Mouse (Mus musculus) gastrocnemius, postnatal 25 days (tissue): ENCODE data around the gene Ceacam20. TPM values are rescaled to one million over a fixed set of nuclear protein-coding genes. Genes with fewer than 3 reads are reported as not detected.
"Not testable (repeated sequence)": the region's sequence is repeated elsewhere in the genome, so short reads cannot be mapped to it uniquely, and the experiment has no call there.

Experiments
- DNase-seq: peaks from one replicate; pipeline ENCODE4 v3.0.0; 2022
- long read RNA-seq, 2 experiments: library from polyadenylated mRNA; stranded (forward); transcript quantifications; one replicate each; pipeline ENCODE4 v2.0.0; 2021
- total RNA-seq, 2 experiments: library from RNA; stranded (reverse); gene quantifications; 1 replicate in 1 of 2; 2 replicates in 1 of 2; pipeline ENCODE4 v1.2.3; 2021

The Ceacam20 gene
- not detected for total RNA-seq
- long read RNA-seq, experiment 1 = 0 reads
- long read RNA-seq, experiment 2 = 0 reads

DNA sequence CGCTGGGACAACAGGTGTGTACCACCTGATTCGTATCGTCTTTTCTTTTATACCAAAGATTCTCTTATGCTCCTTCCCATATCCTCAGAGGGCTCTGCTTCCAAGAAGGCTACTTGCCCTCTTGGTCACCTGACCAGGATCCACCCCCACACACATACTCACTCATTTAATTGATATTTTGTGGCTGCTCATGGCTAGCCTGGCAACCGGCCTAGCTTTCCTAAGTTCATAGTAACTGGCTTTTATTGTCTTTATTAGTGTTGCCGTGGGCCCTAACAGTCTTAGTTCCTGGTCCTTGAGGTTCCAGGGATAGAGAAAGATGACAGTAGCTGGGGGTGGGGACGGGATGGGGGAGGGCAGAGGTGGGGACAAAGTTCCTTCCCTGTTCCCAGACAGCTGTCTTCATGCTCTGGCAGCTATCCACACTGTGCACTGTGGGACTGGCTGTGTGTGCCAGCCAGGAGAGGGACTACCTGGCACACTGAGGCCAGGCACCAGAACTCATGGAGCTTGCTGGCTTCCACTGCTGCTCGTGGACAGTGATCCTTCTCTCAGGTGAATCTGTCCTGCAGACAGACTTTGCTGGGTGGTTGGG is at the start of gene Ceacam20:
TSS of gene Ceacam20 (plus strand) at position 428 of the 595 bp plus-strand sequence.
- no peak for DNase-seq

- DNase-seq = no peak
Observed at GRCm38 (mm10) chr7:19920166-19920505, 45.1 kb upstream of the Ceacam20 start.

DNA sequence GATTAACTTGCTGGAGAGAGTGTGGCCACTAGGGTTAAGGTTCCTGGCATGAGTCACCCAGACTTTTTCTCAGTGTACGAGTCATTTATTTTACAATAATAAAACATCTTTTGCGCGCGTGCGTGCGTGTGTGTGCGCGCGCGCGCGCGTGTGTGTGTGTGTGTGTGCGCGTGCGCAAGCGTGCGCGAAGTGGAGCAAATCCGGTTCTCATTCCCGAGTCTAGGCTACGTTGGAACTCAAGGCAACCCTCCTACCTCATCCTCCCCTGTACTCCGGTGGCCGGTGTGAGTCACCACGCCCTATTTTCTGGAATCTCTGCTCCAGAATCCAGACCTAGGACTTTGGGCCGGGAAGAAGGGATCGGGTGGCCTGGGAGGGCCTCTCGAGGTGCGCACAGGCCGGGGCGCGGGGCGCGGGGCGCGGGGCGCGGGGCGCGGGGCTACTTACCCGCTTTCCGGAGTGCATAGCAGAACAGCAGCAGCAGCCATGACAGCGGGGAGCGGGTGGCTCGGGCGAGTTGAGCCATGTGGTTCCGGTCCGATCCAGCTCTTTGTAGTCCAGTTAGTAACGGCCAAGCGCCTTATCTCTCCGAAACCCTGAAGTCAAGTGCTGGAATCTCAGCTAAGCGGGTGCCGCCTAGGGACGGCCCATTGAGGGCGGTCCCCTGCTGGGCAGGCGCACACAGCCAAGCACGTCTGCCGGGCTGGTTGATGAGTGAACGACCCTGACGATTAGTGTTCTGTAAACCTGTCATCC is 44.5 kb upstream of the Ceacam20 start, which contains the start of gene Pvr:
TSS of gene Pvr (minus strand) at position 655 of the 756 bp plus-strand sequence.
- DNase-seq = peak; percentile 76

GRCm38 (mm10) chr7:19923354-19923753 is 41.9 kb upstream of the Ceacam20 start:
- DNase-seq = no peak

- DNase-seq = no peak
Observed at GRCm38 (mm10) chr7:19923797-19924196, 41.4 kb upstream of the Ceacam20 start.

GRCm38 (mm10) chr7:19925376-19925775 is 39.8 kb upstream of the Ceacam20 start:
- no peak for DNase-seq

GRCm38 (mm10) chr7:19926849-19927480 is 38.2 kb upstream of the Ceacam20 start:
- DNase-seq = no peak

- no peak for DNase-seq
Observed at GRCm38 (mm10) chr7:19928486-19928885, 36.7 kb upstream of the Ceacam20 start.

GRCm38 (mm10) chr7:19930481-19930880 is 34.7 kb upstream of the Ceacam20 start:
- not testable (repeated sequence) for DNase-seq

DNA sequence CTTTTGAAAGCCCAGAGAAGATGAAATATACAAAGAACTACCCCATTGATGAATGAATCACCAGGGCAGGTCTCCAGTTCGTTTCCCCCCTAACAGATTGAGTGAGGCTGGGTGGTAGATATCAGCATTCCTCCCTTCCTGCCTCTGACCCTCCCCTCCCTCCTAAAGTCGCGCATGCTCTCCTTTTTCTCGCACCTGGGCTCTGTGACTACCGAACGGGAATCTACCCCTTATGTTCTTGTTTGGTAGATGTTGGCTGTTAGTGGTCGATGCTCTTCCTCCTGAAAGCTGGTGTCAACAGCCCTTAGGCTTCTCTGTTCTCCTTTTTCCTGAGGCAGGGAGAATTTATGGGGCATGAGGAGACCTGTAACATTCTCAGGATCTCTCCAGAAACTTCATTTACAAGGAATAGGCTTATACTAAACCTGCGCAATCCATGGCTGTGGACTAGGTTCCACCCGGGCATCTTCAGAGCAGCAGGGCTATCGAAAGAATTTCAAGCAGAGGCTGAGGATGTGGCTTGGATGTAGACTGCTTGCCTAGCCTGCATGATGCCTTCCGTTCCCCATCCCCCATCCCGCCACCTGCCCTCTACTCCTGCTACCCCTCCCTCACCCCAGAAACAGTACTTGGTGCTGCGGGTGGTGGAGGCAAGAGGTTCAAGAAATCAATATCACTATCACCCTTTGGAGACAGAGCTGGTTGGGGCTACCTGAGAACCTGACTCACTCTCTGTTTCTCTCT is 32.9 kb upstream of the Ceacam20 start:
- DNase-seq = peak; percentile 37

DNA sequence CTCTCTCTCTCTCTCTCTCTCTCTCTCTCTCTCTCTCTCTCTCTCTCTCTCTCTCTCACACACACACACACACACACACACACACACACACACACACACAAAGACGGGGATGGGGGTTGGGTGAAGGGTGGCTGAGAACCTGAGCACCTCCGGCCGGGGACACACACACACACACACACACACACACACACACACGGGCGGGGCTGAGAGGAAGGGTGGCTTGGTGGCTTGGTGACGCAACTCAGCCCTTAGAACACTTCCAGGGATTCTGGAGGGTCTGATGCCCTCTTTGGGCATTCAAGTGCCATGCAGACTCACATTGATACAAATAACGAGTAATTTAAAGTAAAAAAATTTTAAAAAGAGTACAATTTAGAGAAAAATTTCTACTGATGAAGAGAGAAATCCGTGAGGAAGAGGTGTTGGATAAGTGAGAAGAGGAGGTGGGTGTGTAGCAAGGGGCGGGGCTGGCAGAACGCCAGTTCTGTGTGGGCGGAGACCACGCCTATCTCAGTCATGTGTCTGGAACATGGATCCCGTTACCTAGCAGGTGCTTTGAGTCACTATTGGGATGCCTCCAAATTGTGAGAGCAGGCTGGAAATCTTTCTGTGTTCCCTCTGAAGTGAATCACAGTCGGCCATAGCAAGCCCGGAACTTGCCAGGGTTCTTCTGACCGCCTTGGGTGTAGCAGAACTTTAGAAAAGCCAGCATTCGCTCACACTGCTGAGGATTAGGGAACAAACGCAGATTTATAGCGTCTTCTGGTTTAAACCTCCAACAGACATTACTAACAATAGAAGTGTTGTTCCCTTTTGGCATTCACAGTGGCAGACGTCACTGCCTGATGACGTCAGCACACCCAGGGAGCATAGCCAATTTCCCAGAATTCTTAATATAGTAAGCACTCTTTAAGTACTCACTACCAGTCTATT is 32.1 kb upstream of the Ceacam20 start:
- DNase-seq = peak; percentile 66

GRCm38 (mm10) chr7:19935171-19935751 is 30.0 kb upstream of the Ceacam20 start:
- DNase-seq = peak; percentile 25

DNA sequence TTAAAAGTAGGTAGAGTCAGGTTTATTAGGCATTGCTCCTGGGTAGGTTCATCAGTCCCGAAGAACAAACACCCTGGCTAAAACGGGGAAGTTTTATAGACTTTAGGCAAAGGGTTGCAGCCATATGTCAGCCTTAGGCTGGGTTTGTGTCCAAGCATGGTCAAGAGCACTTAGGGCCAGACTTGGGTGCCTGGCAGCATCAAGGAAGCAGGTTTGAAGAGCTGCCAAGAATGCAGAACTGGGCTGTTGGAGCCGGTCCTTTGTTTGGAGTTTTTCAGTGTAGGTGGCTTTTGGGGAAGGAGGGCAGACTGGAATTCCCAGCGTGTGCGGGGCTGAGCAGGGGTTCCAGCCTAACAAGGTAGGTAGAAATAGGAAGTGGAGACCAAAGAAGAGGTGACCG is 29.3 kb upstream of the Ceacam20 start:
- DNase-seq = no peak

- no peak for DNase-seq
Observed at GRCm38 (mm10) chr7:19937229-19937821, 27.9 kb upstream of the Ceacam20 start.

DNA sequence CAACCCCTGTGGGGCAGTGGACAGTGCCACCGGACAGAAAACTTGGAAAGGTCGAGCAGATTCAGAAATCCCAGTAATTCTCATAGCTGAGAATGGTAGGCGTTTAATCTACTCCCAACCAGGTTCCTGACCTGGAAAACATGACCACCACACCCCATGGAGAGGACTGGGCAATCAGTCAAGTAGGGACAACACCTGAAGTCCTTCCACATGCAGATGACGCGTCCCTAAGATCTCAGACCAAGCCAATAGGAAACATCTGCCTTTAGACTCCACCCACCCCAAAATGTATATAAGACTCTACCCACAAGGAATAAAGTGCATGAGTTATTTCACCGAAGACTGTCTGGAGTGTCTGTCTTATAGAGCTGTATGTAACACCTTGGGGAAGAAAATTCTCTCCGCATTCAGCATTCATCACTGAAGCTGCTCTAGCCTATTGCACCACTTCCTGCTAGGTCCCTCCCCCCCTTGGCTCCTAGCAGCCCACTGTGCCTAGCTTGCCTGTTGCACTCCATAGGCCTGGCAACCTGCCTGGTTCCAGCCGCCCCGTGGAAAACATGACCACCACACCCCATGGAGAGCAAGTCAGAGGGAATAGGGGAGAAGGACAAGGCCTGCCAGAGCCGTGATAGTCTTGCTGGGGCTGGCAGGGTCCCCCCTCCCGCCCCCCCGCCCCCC is 25.5 kb upstream of the Ceacam20 start:
- peak; percentile 79 for DNase-seq

GRCm38 (mm10) chr7:19940256-19940655 is 25.0 kb upstream of the Ceacam20 start:
- DNase-seq = no peak

DNA sequence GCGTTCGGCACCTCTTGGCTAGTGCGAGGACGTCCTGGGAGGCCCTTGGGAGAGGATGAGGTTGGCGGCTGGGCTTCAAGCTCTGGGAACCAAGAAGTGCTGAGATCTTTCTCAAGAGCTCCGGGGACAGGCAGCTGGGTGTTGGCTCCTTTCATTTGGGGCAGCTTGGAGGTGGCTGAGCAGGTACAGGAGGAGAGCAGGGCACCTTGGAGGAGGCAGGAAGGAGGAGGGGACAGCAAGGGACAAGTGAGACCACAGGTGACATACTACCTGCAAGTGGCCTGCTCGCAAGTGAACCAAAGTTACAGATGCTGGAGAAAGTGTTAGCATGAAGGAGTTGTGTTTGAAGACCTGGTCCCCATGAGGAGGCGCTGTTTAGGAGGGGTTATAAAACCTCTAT is 20.5 kb upstream of the Ceacam20 start:
- no peak for DNase-seq

- DNase-seq = no peak
Observed at GRCm38 (mm10) chr7:19945201-19945600, 20.0 kb upstream of the Ceacam20 start.

DNA sequence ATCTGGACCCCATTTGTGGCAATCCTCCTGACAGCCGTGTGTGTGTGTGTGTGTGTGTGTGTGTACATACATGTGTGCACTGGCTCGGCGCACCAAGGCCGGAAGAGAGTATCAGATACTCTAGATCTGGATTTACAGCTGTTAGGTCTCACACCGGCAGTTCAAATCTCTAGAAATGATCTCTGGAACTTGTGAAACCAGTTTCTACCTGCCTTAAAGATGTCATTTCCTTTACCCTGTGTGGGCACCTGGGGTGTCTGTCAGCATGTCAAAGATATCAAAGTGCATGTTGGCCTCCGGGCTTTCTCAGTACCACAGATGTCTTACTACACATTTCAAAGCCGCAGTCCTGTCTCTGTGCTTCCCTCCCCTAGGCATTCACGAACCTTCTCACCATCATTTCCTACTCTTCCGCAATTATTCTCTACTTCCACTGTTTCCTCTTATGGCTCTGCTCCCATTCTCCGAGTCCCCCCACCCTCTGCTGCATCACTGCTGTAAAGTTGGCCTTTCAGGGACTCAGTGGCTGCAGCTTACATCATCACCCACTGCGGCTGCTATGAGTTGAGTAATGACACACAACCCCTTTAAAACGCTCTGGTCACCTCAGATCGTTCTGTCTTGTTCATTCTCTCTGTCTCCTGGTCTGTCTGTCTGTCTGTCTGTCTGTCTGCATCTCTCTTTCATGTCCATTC is 19.2 kb upstream of the Ceacam20 start:
- no peak for DNase-seq
